Mouse (Mus musculus) megakaryocyte, embryonic 14.5 days (primary cell): ENCODE data around the gene Fpgs.

Experiments used
- FLI1 ChIP-seq: IDR thresholded peaks from 2 replicates; pipeline ENCODE4 v1.6.1; 2012; ENCODE audit warnings: low read length, inconsistent platforms, mixed read lengths
- GATA1 ChIP-seq: IDR thresholded peaks from 3 replicates; pipeline ENCODE4 v1.6.1; 2012; ENCODE audit warnings: mixed read lengths, low read length, inconsistent platforms, borderline replicate concordance

DNA sequence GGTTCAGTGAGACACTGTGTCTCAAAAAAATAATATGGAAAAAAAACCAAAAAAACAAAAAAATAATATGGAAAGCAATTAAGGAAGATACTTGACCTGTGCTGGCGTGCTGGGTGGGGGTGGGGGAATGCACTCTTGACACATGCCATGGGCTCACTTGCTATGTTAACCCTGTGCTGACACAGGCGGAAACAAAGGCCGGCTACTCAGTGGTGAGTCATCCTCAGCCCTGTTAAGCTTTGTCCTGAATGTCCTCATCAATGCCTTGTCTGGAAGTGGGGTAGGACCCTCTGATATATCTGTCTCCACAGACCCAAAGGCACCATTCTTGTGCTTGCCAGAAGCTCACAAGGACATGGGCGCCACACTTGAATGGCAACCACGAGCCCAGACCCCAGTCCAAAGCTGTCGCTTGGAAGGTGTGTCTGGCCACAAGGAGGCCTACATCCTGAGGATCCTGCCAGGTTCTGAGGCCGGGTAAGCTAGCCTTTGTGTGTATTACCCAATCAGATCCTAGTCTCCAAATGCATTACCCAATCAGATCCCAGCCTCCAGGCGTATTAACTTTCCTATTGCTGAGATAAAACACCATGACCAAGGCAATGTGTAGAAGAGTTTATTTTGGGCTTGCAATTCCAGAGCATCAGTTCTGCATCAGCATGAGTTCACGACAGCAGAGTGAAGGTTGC, 31.9 kb downstream of the Fpgs start:
- TF ChIP-seq FLI1 (no peak), GATA1 (no peak)
